ENCODE assay signal across 21 mouse cellular contexts in the genomic region with DNA sequence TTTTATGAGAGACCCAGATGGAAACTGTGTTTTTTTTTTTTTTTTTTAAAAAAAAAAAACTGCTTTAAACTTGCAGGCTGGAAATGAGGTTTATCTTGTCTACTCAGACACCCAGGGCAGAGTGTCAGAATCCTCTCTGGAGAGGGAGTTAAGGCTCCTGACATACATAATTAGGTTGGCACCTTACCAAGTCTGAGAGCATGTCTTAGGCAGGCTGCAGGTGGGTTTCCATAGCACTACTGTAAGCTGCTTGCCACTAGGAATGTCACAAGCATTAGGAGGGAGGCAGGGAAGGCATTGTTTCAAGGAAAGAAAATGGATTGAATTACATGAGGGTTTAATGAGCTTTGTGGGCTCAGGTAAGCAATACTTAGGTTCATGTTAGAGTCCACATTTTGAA. TPM values are rescaled to one million over a fixed set of nuclear protein-coding genes. Genes with fewer than 3 reads are reported as not detected.
DNase-seq lines count a peak whose midpoint lies in the region; ATAC-seq and TF ChIP-seq lines count a peak whose summit lies in the region.
"Had no signal": no experiment of that assay in that cellular context is flagged by ENCODE, and none has a peak within 500 bp of the region (broad histone marks: within the 10 kb centered on the region; RNA-seq: fewer than 3 reads in every experiment).

No protein-coding gene starts in this region.

- H3K9ac ChIP-seq in hindbrain, embryonic 15.5 days: no peak overlapping the region
- H3K9ac ChIP-seq in hindbrain, embryonic 11.5 days (ENCODE audit: low read depth, low read length): no peak overlapping the region
- no peak overlapping the region for H3K9ac ChIP-seq in lung, embryonic 14.5 days
- H3K9ac ChIP-seq in forebrain, embryonic 14.5 days (ENCODE audit: low read length): no peak overlapping the region
- H3K9ac ChIP-seq in midbrain, postnatal 0 days (replicated peaks; ENCODE audit: low read length, poor library complexity, severe bottlenecking): no peak overlapping the region
- H3K9ac ChIP-seq: liver, embryonic 12.5 days had no signal

- no peaks in the 10 kb centered on the region for H3K4me1 ChIP-seq in hindbrain, embryonic 15.5 days (replicated peaks)
- H3K4me1 ChIP-seq in hindbrain, embryonic 11.5 days (replicated peaks; ENCODE audit: control insufficient read depth, insufficient read depth, low read length): no peaks in the 10 kb centered on the region
- H3K4me1 ChIP-seq in lung, embryonic 14.5 days (ENCODE audit: insufficient read depth): no peaks in the 10 kb centered on the region
- H3K4me1 ChIP-seq in forebrain, embryonic 14.5 days (ENCODE audit: control insufficient read depth, insufficient read depth, low read length): no peaks in the 10 kb centered on the region
- no peaks in the 10 kb centered on the region for H3K4me1 ChIP-seq in midbrain, postnatal 0 days (ENCODE audit: insufficient read depth, low read length)
- H3K4me1 ChIP-seq: liver, embryonic 12.5 days; megakaryocyte, embryonic 14.5 days had no signal

- H3K9me3 ChIP-seq in hindbrain, embryonic 15.5 days: no peaks in the 10 kb centered on the region
- no peaks in the 10 kb centered on the region for H3K9me3 ChIP-seq in hindbrain, embryonic 11.5 days (ENCODE audit: control insufficient read depth, low read length)
- H3K9me3 ChIP-seq in lung, embryonic 14.5 days (ENCODE audit: low read depth, low read length): no peaks in the 10 kb centered on the region
- no peaks in the 10 kb centered on the region for H3K9me3 ChIP-seq in forebrain, embryonic 14.5 days (replicated peaks; ENCODE audit: control insufficient read depth, low read length)
- H3K9me3 ChIP-seq in midbrain, postnatal 0 days (ENCODE audit: low read length): no peaks in the 10 kb centered on the region
- H3K9me3 ChIP-seq: liver, embryonic 12.5 days; megakaryocyte, embryonic 14.5 days had no signal

- TF ChIP-seq CTCF in lung, embryonic 14.5 days (IDR thresholded peaks at IDR 0.05; ENCODE audit: low read depth): no peak
- no peak for TF ChIP-seq CTCF in midbrain, postnatal 0 days (IDR thresholded peaks at IDR 0.05)

- no peak overlapping the region for H3K4me2 ChIP-seq in hindbrain, embryonic 15.5 days
- no peak overlapping the region for H3K4me2 ChIP-seq in hindbrain, embryonic 11.5 days (replicated peaks; ENCODE audit: low read depth, low read length)
- H3K4me2 ChIP-seq in lung, embryonic 14.5 days: no peak overlapping the region
- no peak overlapping the region for H3K4me2 ChIP-seq in forebrain, embryonic 14.5 days (ENCODE audit: low read length)
- H3K4me2 ChIP-seq in midbrain, postnatal 0 days (ENCODE audit: low read depth, low read length, poor library complexity, severe bottlenecking): no peak overlapping the region
- H3K4me2 ChIP-seq: liver, embryonic 12.5 days had no signal

- no peak overlapping the region for H3K27ac ChIP-seq in hindbrain, embryonic 15.5 days (replicated peaks)
- no peak overlapping the region for H3K27ac ChIP-seq in hindbrain, embryonic 11.5 days (ENCODE audit: low read depth, low read length)
- H3K27ac ChIP-seq in lung, embryonic 14.5 days (ENCODE audit: low read depth): no peak overlapping the region
- no peak overlapping the region for H3K27ac ChIP-seq in forebrain, embryonic 14.5 days (ENCODE audit: low read depth, low read length)
- H3K27ac ChIP-seq in midbrain, postnatal 0 days (ENCODE audit: low read depth, low read length): no peak overlapping the region
- H3K27ac ChIP-seq: liver, embryonic 12.5 days had no signal

- H3K4me3 ChIP-seq in hindbrain, embryonic 15.5 days: no peak overlapping the region
- no peak overlapping the region for H3K4me3 ChIP-seq in hindbrain, embryonic 11.5 days (ENCODE audit: low read depth, low read length)
- H3K4me3 ChIP-seq in lung, embryonic 14.5 days (ENCODE audit: low read depth, low read length): no peak overlapping the region
- no peak overlapping the region for H3K4me3 ChIP-seq in forebrain, embryonic 14.5 days (ENCODE audit: low read depth, low read length)
- no peak overlapping the region for H3K4me3 ChIP-seq in midbrain, postnatal 0 days (ENCODE audit: low read depth, low read length)
- H3K4me3 ChIP-seq: liver, embryonic 12.5 days; megakaryocyte, embryonic 14.5 days had no signal

- H3K36me3 ChIP-seq in hindbrain, embryonic 15.5 days: no peaks in the 10 kb centered on the region
- no peaks in the 10 kb centered on the region for H3K36me3 ChIP-seq in hindbrain, embryonic 11.5 days (ENCODE audit: control insufficient read depth, insufficient read depth, low read length)
- no peaks in the 10 kb centered on the region for H3K36me3 ChIP-seq in lung, embryonic 14.5 days (ENCODE audit: insufficient read depth)
- H3K36me3 ChIP-seq in forebrain, embryonic 14.5 days (ENCODE audit: control insufficient read depth, insufficient read depth, low read length): no peaks in the 10 kb centered on the region
- no peaks in the 10 kb centered on the region for H3K36me3 ChIP-seq in midbrain, postnatal 0 days (ENCODE audit: insufficient read depth, low read length)
- H3K36me3 ChIP-seq: liver, embryonic 12.5 days had no signal

- peak; percentile 54; the same call in 1 of the 2 replicates for ATAC-seq in hindbrain, embryonic 15.5 days (ENCODE audit: low FRiP score, low read depth)
- ATAC-seq in hindbrain, embryonic 11.5 days (ENCODE audit: low FRiP score): no peak
- ATAC-seq in lung, embryonic 14.5 days (ENCODE audit: insufficient read depth): no peak
- peak; percentile 57 for ATAC-seq in forebrain, embryonic 14.5 days
- ATAC-seq in midbrain, postnatal 0 days (ENCODE audit: low FRiP score): peak; percentile 56; the same call in 1 of the 2 replicates
- ATAC-seq: liver, embryonic 12.5 days had no signal

- DNase-seq in hindbrain, embryonic 11.5 days (ENCODE audit: low spot score): no peak
- DNase-seq in lung, embryonic 14.5 days: peak; percentile 5
- no peak for DNase-seq in lung, postnatal 14 days
- peak; percentile 56 for DNase-seq in forebrain, embryonic 14.5 days (ENCODE audit: low spot score)
- DNase-seq in midbrain, postnatal 0 days (ENCODE audit: low spot score): peak; percentile 87
- DNase-seq in spleen, postnatal 14 days (ENCODE audit: low spot score in 2 of 2): no peak
- DNase-seq: cerebellum, adult 2 months; kidney, adult 2 months; right cerebral cortex, postnatal 4 days had no signal

- no peaks in the 10 kb centered on the region for H3K27me3 ChIP-seq in hindbrain, embryonic 15.5 days
- H3K27me3 ChIP-seq in hindbrain, embryonic 11.5 days (ENCODE audit: control insufficient read depth, insufficient read depth, low read length): no peaks in the 10 kb centered on the region
- no peaks in the 10 kb centered on the region for H3K27me3 ChIP-seq in lung, embryonic 14.5 days (ENCODE audit: insufficient read depth, low read length)
- H3K27me3 ChIP-seq in forebrain, embryonic 14.5 days (replicated peaks; ENCODE audit: control insufficient read depth, insufficient read depth, low read length): no peaks in the 10 kb centered on the region
- no peaks in the 10 kb centered on the region for H3K27me3 ChIP-seq in midbrain, postnatal 0 days (ENCODE audit: insufficient read depth, low read length)
- H3K27me3 ChIP-seq: liver, embryonic 12.5 days; megakaryocyte, embryonic 14.5 days had no signal

RNA-seq across cellular contexts. Expression of gene Tas2r118, which starts 55.9 kb away (rescaled TPM):
- not detected in 2 replicates for polyA plus RNA-seq in hindbrain, embryonic 15.5 days (2015; fragmentation: Nextera tagmentation; extraction: Ambion mirVana)
- not detected in 2 replicates for polyA plus RNA-seq in hindbrain, embryonic 11.5 days (2014; fragmentation: Nextera tagmentation; extraction: Ambion mirVana)
- polyA plus RNA-seq in lung, embryonic 14.5 days (2014; fragmentation: Nextera tagmentation; extraction: Ambion mirVana): not detected in 2 replicates
- polyA plus RNA-seq in forebrain, embryonic 14.5 days (2014; fragmentation: Nextera tagmentation; extraction: Ambion mirVana): not detected in 2 replicates
- not detected in 2 replicates for total RNA-seq in midbrain, postnatal 0 days (2014; rRNA removed)
- not detected in 2 replicates for polyA plus RNA-seq in midbrain, postnatal 0 days (2015; fragmentation: Nextera tagmentation; extraction: Ambion mirVana)
- total RNA-seq: adrenal gland, adult 18-20 months; ES-E14; gastrocnemius, postnatal 4 days; hematopoietic stem cell, adult 5-6 weeks; layer of hippocampus, postnatal 10 days; left cerebral cortex, postnatal 14 days had no signal
- polyA plus RNA-seq: cerebellum, adult 2 months; heart, embryonic 14.5 days; kidney, adult 2 months; liver, embryonic 12.5 days; lung, embryonic 16.5 days; thymus, postnatal 0 days had no signal

Comparison
In these comparisons a context has a peak if more than half of its experiments do, and no peak if none do; other contexts are left out.
1. ATAC-seq: peak in hindbrain, embryonic 15.5 days (single experiment), forebrain, embryonic 14.5 days (single experiment) and midbrain, postnatal 0 days (single experiment); none in hindbrain, embryonic 11.5 days (single experiment) and lung, embryonic 14.5 days (single experiment).
2. DNase-seq: peak in lung, embryonic 14.5 days (single experiment), forebrain, embryonic 14.5 days (single experiment) and midbrain, postnatal 0 days (single experiment); none in hindbrain, embryonic 11.5 days (single experiment), lung, postnatal 14 days (single experiment) and spleen, postnatal 14 days (0 of 2).